Mouse (Mus musculus) midbrain, embryonic 15.5 days (tissue): ENCODE data around the gene Plp2. TPM values are rescaled to one million over a fixed set of nuclear protein-coding genes. Genes with fewer than 3 reads are reported as not detected.

Experiments
- ATAC-seq: fragments of 200-750 bp; cut with Nextera tagmentation; replicated peaks from 2 replicates; pipeline ENCODE4 v1.8.0; 2017; ENCODE audit warnings: moderate TSS enrichment
- H3K27ac ChIP-seq: fragments of 300-500 bp; sonication (generic); 2 replicates; pipeline ENCODE4 v1.5.1; 2015; ENCODE audit warnings: mild to moderate bottlenecking, inconsistent platforms
- H3K27me3 ChIP-seq: fragments of 300-500 bp; sonication (generic); replicated peaks from 2 replicates; pipeline ENCODE4 v1.6.1; 2015; ENCODE audit warnings: inconsistent platforms
- H3K36me3 ChIP-seq: fragments of 300-500 bp; sonication (generic); replicated peaks from 2 replicates; pipeline ENCODE4 v1.6.1; 2015; ENCODE audit warnings: inconsistent platforms
- H3K4me1 ChIP-seq: fragments of 300-500 bp; sonication (generic); 2 replicates; pipeline ENCODE4 v1.6.1; 2015; ENCODE audit warnings: inconsistent platforms
- H3K4me2 ChIP-seq: fragments of 300-500 bp; sonication (generic); 2 replicates; pipeline ENCODE4 v1.6.1; 2015; ENCODE audit warnings: inconsistent platforms, mild to moderate bottlenecking, moderate library complexity
- H3K4me3 ChIP-seq: fragments of 300-500 bp; sonication (generic); 2 replicates; pipeline ENCODE4 v1.5.1; 2015; ENCODE audit warnings: mild to moderate bottlenecking, inconsistent platforms
- H3K9ac ChIP-seq: fragments of 300-500 bp; sonication (generic); 2 replicates; pipeline ENCODE4 v1.6.1; 2015; ENCODE audit warnings: mild to moderate bottlenecking, inconsistent platforms
- H3K9me3 ChIP-seq: fragments of 300-500 bp; sonication (generic); 2 replicates; pipeline ENCODE4 v1.6.1; 2016; ENCODE audit warnings: inconsistent platforms
- WGBS: fragments of 180-500 bp; shearing (Covaris S2); methylation state at CpG from one replicate; pipeline ENCODE4 v1.1.7; 2015; ENCODE audit warnings: mixed read lengths; 5-methylcytosine and 5-hydroxymethylcytosine counted together
- polyA plus RNA-seq: library from polyadenylated mRNA; unstranded; fragments of >200 nt; fragmentation: Nextera tagmentation; extraction: Ambion mirVana; gene quantifications from 2 replicates; pipeline ENCODE4 v1.2.1, GENCODE M21; 2015

Plp2 gene
- polyA plus RNA-seq, 1 experiment from 2014 or later, result 17.5 TPM

DNA sequence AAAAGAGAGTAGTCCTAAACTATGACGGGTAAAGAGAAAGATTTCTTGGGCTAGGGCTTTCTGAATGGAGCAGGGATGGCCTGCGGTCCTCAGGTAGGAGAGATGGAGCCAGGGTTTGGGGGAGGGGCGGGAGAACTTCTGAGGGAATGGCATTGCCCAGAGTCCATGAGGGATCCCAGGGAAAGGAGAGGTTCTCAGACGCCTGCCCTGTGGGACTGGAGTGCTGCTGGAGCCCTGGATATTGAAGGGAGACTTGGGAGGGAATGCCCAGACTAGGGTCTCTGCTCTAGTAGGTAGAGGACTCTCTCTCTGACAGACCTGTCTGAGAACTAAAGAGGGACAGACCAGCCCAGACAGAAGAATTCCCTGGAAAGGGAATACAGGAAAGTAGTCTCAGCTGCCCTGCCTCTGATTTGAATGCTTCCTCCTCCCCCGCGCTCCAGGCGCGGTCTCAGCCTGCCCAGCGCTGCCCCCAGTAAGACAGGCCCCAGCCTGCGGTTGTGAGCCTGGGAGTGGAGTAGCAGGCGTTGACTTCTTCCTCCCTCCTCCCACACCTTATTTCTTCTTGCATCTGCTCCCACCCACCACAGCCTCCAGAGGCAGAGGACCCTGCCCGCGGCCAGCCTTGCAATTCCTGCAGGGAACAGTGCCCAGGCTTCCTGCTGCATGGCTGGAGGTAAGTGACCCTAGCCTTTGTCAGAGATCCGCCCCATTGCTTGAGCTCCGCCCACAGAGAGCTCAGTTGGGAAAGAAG lies 13.0 kb downstream of the Plp2 start:
- Histone ChIP-seq H3K4me2 (no peak overlapping the region; the same call in 1 of the 2 replicates), H3K27ac (no peak overlapping the region), H3K9me3 (no peaks in the 10 kb centered on the region), H3K27me3 (no peaks in the 10 kb centered on the region), H3K36me3 (no peaks in the 10 kb centered on the region), H3K9ac (no peak overlapping the region), H3K4me3 (no peak overlapping the region), H3K4me1 (no peaks in the 10 kb centered on the region; the same call in 1 of the 2 replicates)
- 0 out of 2 replicates have a peak, but pooled peaks have one; percentile 4 for ATAC-seq
- WGBS, result 35% methylated on average over 15 of the region's 15 CpGs

DNA sequence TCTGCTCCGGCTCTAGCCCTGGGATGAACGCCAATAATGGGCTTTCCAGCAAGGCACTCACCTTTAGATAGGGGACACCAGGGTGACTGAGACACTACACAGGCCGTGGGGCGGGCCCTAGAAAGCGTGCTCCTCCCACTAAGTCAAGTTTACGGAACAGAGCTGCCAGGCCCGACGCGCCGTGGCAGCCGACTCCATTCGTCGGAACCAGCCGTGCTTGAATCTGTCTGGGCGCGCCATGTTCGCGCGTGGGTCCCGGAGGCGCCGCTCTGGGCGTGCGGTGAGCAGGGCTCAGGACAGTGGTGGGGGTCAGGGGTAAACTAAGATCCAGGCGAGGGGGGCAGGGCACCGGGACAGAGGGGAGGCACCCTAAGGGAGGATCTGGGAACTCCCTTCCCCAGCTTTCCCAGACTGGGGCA lies 14.0 kb downstream of the Plp2 start, which contains the start of gene Prickle3:
Gene Prickle3, plus strand, starts transcription at position 40 of the 419 bp plus-strand sequence.
- 25% methylated on average over 25 of the region's 26 CpGs for WGBS
- Histone ChIP-seq H3K36me3 (no peaks in the 10 kb centered on the region), H3K9me3 (no peaks in the 10 kb centered on the region), H3K27me3 (no peaks in the 10 kb centered on the region), H3K27ac (no peak within 1 kb of the TSS), H3K9ac (peak within 1 kb of the TSS; percentile 29; the same call in 1 of the 2 replicates), H3K4me3 (peak within 1 kb of the TSS; percentile 30), H3K4me2 (peak within 1 kb of the TSS; percentile 43), H3K4me1 (no peaks in the 10 kb centered on the region; the same call in 1 of the 2 replicates)
- ATAC-seq, result peak; percentile 48; the same call in 1 of the 2 replicates

DNA sequence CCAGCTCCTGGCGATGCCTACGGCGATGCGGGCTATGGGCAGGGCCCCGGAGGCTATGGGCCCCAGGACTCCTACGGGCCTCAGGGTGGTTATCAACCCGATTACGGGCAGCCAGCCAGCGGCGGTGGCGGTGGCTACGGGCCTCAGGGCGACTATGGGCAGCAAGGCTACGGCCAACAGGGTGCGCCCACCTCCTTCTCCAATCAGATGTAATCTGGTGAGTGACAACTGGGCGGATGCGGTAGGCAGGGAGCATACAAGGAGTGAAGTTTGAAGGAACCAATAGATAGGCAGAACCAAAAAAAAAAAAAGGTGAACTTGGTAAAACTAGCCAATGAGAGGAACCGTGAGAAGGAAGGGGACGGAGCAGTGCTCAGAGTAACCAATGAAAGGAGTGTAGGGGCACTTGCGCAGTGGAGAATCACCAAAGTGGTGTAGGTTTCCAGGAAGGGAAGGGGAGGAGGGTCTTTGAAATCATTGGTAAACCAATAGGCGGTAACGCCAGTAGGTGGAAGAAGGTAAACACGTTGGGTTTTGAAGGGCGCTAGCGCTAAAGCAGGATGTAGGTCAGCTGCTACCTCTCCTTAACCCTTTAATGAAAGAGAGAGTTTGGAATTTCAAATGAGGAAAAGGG lies 22.4 kb downstream of the Plp2 start:
- H3K4me1 ChIP-seq, result peaks cover 6% of the 10 kb centered on the region; the same call in 1 of the 2 replicates
- WGBS, result 24% methylated on average over 25 of the region's 25 CpGs
- ATAC-seq, result peak; percentile 97

GRCm38 (mm10) chrX:7645349-7645748 lies 25.8 kb downstream of the Plp2 start:
- H3K4me3 ChIP-seq, result no peak overlapping the region
- WGBS, result 12% methylated on average over 5 of the region's 5 CpGs
- no peaks in the 10 kb centered on the region for H3K27me3 ChIP-seq
- no peaks in the 10 kb centered on the region for H3K9me3 ChIP-seq
- peaks cover 13% of the 10 kb centered on the region for H3K4me1 ChIP-seq
- no peak for ATAC-seq
- H3K36me3 ChIP-seq, result no peaks in the 10 kb centered on the region
- H3K9ac ChIP-seq, result no peak overlapping the region
- no peak overlapping the region for H3K27ac ChIP-seq
- no peak overlapping the region for H3K4me2 ChIP-seq

More for the DNA sequence above, 22.4 kb downstream of the Plp2 start:
- H3K4me3 ChIP-seq, result peak overlapping the region; percentile 33
- H3K27ac ChIP-seq, result peak overlapping the region; percentile 78
- no peaks in the 10 kb centered on the region for H3K27me3 ChIP-seq
- H3K4me2 ChIP-seq, result peak overlapping the region; percentile 53
- no peaks in the 10 kb centered on the region for H3K9me3 ChIP-seq
- H3K9ac ChIP-seq, result no peak overlapping the region; the same call in 1 of the 2 replicates
- no peaks in the 10 kb centered on the region for H3K36me3 ChIP-seq

DNA sequence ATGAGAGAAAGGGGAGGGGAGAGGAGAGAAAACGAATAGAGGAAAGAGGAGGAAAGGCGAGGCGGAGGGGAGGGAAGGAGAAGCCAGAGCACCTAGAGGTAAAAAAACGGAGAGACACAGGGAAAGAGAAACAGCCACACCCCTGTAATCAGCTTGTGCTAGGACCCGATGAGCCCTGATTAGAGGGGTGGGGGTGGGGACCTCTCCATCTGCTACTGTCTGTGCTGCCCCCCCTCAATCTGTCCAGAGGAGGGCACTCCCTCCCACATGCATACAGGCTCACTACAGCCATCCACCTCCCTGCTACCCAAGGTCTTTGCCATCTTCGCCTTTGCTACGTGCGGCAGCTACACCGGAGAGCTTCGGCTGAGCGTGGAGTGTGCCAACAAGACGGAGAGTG lies 30.4 kb downstream of the Plp2 start:
- Histone ChIP-seq H3K4me2 (peak overlapping the region; percentile 71), H3K4me3 (peak overlapping the region; percentile 23), H3K36me3 (no peaks in the 10 kb centered on the region), H3K9ac (no peak overlapping the region), H3K27ac (no peak overlapping the region), H3K4me1 (peaks cover 7% of the 10 kb centered on the region), H3K27me3 (no peaks in the 10 kb centered on the region), H3K9me3 (no peaks in the 10 kb centered on the region)
- WGBS, result 44% methylated on average over 12 of the region's 12 CpGs
- no peak for ATAC-seq

DNA sequence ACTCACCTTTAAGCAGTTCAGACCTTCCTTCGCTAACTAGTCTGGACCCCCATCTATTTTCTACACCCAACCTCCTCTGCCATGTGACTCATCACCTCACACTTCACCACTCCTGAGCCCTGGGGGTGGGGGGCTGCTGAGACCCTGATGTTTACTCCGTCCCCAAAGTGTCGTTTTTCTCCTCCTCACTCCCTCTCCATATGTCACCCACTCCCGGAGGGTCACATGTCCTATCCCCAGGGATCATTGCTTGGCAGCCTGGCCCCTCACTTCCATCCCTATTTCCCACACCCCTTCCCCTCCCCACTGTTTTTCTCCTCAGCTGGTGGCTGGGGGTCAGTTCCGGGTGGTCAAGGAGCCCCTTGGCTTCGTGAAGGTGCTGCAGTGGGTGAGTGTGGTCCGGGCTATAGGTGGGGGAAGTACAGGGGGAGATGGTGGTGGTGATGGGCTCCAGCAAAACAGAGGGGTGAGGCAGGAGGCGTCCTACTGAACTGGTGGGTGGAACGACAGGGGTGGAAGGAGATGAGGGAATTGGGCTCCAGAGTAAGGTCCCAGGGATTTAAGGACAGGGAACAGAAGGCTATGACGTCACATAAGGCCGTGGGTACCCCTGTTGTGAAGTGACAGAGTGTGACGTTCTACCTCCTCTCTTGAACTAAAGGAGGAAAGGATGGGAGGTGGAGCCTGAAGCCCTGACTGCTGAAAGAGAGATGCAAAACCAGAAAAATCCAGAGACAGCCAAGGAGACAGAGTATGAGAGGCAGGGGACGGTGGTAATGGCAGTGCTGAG lies 31.5 kb downstream of the Plp2 start:
- peak overlapping the region; percentile 71 for H3K4me2 ChIP-seq
- peak overlapping the region; percentile 86 for H3K27ac ChIP-seq
- peak overlapping the region; percentile 48 for H3K4me3 ChIP-seq
- peak; percentile 40 for ATAC-seq
- H3K9ac ChIP-seq, result peak overlapping the region; percentile 61
- H3K27me3 ChIP-seq, result no peaks in the 10 kb centered on the region
- no peaks in the 10 kb centered on the region for H3K9me3 ChIP-seq
- H3K36me3 ChIP-seq, result no peaks in the 10 kb centered on the region
- WGBS, result 24% methylated on average over 13 of the region's 13 CpGs
- H3K4me1 ChIP-seq, result peaks cover 7% of the 10 kb centered on the region

- Histone ChIP-seq H3K27ac (peak within 1 kb of the TSS; percentile 86), H3K4me3 (peak within 1 kb of the TSS; percentile 48), H3K4me2 (peak within 1 kb of the TSS; percentile 71), H3K36me3 (no peaks in the 10 kb centered on the region), H3K27me3 (no peaks in the 10 kb centered on the region), H3K4me1 (peaks cover 7% of the 10 kb centered on the region), H3K9me3 (no peaks in the 10 kb centered on the region), H3K9ac (peak within 1 kb of the TSS; percentile 61)
- WGBS, result 23% methylated on average over 37 of the region's 42 CpGs
- peak; percentile 87 for ATAC-seq
These were observed 32.6 kb downstream of the Plp2 start, which contains the start of gene Syp for GRCm38 (mm10) chrX:7638401-7639091. TSS of gene Syp (plus strand) at chrX:7638471.

- 75% methylated on average over 3 of the region's 3 CpGs for WGBS
- no peak overlapping the region for H3K9ac ChIP-seq
These were observed 36.1 kb downstream of the Plp2 start for GRCm38 (mm10) chrX:7635101-7635500.

GRCm38 (mm10) chrX:7632560-7632959 lies 38.6 kb downstream of the Plp2 start:
- no peak for ATAC-seq
- H3K4me2 ChIP-seq, result no peak overlapping the region
- H3K4me1 ChIP-seq, result no peaks in the 10 kb centered on the region
- no peak overlapping the region for H3K4me3 ChIP-seq
- no peaks in the 10 kb centered on the region for H3K36me3 ChIP-seq
- H3K27me3 ChIP-seq, result no peaks in the 10 kb centered on the region
- no peak overlapping the region for H3K27ac ChIP-seq
- no peak overlapping the region for H3K9ac ChIP-seq
- H3K9me3 ChIP-seq, result no peaks in the 10 kb centered on the region
- 91% methylated on average over 6 of the region's 6 CpGs for whole genome bisulfite sequencing

More at GRCm38 (mm10) chrX:7635101-7635500, 36.1 kb downstream of the Plp2 start:
- no peak overlapping the region for H3K4me2 ChIP-seq
- H3K36me3 ChIP-seq, result no peaks in the 10 kb centered on the region
- H3K9me3 ChIP-seq, result no peaks in the 10 kb centered on the region
- no peak for ATAC-seq
- H3K4me3 ChIP-seq, result no peak overlapping the region
- no peak overlapping the region for H3K27ac ChIP-seq
- H3K4me1 ChIP-seq, result no peaks in the 10 kb centered on the region
- no peaks in the 10 kb centered on the region for H3K27me3 ChIP-seq
